Mouse (Mus musculus): ENCODE measurements around the gene St3gal4. TPM values are rescaled to one million over a fixed set of nuclear protein-coding genes. Genes with fewer than 3 reads are reported as not detected.

The St3gal4 gene
- total RNA-seq (2023): 100 to 1,000 TPM; 173 to 175 TPM

DNA sequence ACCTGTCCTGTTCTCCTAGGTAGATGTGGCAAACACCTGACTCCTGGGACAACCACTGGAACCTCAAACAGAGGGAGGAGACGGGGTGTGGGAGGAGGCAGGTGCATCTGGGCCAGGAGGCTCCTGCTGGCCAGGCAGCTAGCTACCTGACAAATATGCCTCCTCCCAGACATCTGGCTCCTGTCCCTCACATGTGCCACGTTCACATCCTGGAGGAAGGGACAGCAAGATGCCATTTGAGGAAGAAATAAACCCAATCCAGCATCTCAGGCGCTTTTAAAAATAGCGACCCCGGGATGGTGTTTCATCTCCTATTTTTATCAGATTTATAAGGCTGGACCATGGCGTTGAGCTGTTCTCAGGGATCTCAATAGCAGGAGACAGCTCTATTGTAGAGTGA is at the start of gene St3gal4:
TSS of gene St3gal4 (minus strand) at position 101 of the 400 bp plus-strand sequence.

Other genes starting within 250 kb of the St3gal4 start
- 10 to 100 TPM; 27.9 to 32.4 TPM for gene Dcps, start 56.8 kb upstream of the St3gal4 start, total RNA-seq (2023)
- 10 to 100 TPM; 82.8 to 88.7 TPM for gene Srpr, start 80.9 kb upstream of the St3gal4 start, total RNA-seq (2023)
- 10 to 100 TPM; 22.4 to 25.3 TPM for gene Tirap, start 81.0 kb upstream of the St3gal4 start, total RNA-seq (2023)
- gene Foxred1, start 91.8 kb upstream of the St3gal4 start, total RNA-seq (2023): 10 to 100 TPM; 26.9 to 31.7 TPM
- gene Fam118b, start 148.5 kb upstream of the St3gal4 start, total RNA-seq (2023): 10 to 100 TPM; 26.8 to 27.8 TPM
- gene Rpusd4, start 148.6 kb upstream of the St3gal4 start, total RNA-seq (2023): 10 to 100 TPM; 21.3 to 21.8 TPM

Measured in monocyte, adult 59 days (primary cell).